Mouse (Mus musculus) spleen, adult 2 months (tissue): ENCODE results near the gene Mrps23.

Experiments
- CTCF ChIP-seq: fragments of 200-500 bp; IDR thresholded peaks from 2 replicates; pipeline ENCODE4 v1.5.1; 2011; ENCODE audit warnings: mild to moderate bottlenecking, inconsistent platforms; ENCODE audit not compliant: insufficient read depth, insufficient read length, insufficient replicate concordance; ENCODE audit errors: extremely low read depth
- POLR2A ChIP-seq: fragments of 200-500 bp; IDR thresholded peaks from 2 replicates; pipeline ENCODE4 v1.6.1; 2011; ENCODE audit warnings: low read depth, low read length, inconsistent platforms

DNA sequence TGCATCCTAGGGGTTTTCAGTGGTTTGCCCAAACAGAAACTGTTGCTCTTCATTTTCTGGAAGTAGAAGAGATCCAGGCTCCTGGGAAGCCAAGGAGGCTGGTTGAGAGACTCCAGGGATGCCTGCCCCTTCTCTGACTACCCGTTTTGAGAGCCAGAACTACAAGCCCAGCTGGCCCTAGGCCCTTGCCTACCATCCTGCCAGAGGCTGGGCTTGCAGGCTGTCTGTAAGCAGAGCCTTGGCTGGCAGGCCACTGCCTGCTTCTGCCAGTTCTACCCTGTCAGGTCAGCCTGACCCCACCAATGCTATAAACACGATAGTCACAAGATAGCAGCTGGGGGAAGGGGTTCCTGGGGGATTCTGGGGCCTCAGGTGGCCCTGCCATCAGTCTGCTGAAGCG, 48.7 kb upstream of the Mrps23 start:
- TF ChIP-seq CTCF (no peak), POLR2A (no peak)
